Mouse (Mus musculus) forebrain, embryonic 15.5 days (tissue): Measurements from ENCODE around the gene Nyx. TPM values are rescaled to one million over a fixed set of nuclear protein-coding genes. Genes with fewer than 3 reads are reported as not detected.

ENCODE experiments used
- ATAC-seq: fragments of 200-750 bp; cut with Nextera tagmentation; replicated peaks from 2 replicates; pipeline ENCODE4 v1.8.0; 2017; ENCODE audit warnings: mild to moderate bottlenecking, moderate TSS enrichment, moderate library complexity
- H3K27ac ChIP-seq: fragments of 300-500 bp; sonication (generic); replicated peaks from 2 replicates; pipeline ENCODE4 v1.5.1; 2015; ENCODE audit warnings: mild to moderate bottlenecking, inconsistent platforms
- H3K27me3 ChIP-seq: fragments of 300-500 bp; sonication (generic); 2 replicates; pipeline ENCODE4 v1.6.1; 2015; ENCODE audit warnings: inconsistent platforms
- H3K36me3 ChIP-seq: fragments of 300-500 bp; sonication (generic); 2 replicates; pipeline ENCODE4 v1.6.1; 2015; ENCODE audit warnings: mild to moderate bottlenecking, inconsistent platforms
- H3K4me1 ChIP-seq: fragments of 300-500 bp; sonication (generic); 2 replicates; pipeline ENCODE4 v1.6.1; 2015; ENCODE audit warnings: inconsistent platforms
- H3K4me2 ChIP-seq: fragments of 300-500 bp; sonication (generic); replicated peaks from 2 replicates; pipeline ENCODE4 v1.6.1; 2015; ENCODE audit warnings: mild to moderate bottlenecking, inconsistent platforms
- H3K4me3 ChIP-seq: fragments of 300-500 bp; sonication (generic); 2 replicates; pipeline ENCODE4 v1.5.1; 2015; ENCODE audit warnings: mild to moderate bottlenecking, inconsistent platforms
- H3K9ac ChIP-seq: fragments of 300-500 bp; sonication (generic); replicated peaks from 2 replicates; pipeline ENCODE4 v1.6.1; 2015; ENCODE audit warnings: mild to moderate bottlenecking, inconsistent platforms
- H3K9me3 ChIP-seq: fragments of 300-500 bp; sonication (generic); 2 replicates; pipeline ENCODE4 v1.6.1; 2016; ENCODE audit warnings: inconsistent platforms
- WGBS: fragments of 180-500 bp; shearing (Covaris S2); methylation state at CpG from one replicate; pipeline ENCODE4 v1.1.7; 2015; ENCODE audit warnings: mixed read lengths; 5-methylcytosine and 5-hydroxymethylcytosine counted together
- polyA plus RNA-seq: library from polyadenylated mRNA; unstranded; fragments of >200 nt; fragmentation: Nextera tagmentation; extraction: Ambion mirVana; gene quantifications from 2 replicates; pipeline ENCODE4 v1.2.1, GENCODE M21; 2015

Gene Nyx
- polyA plus RNA-seq, 1 experiment from 2014 or later = 0.13 TPM

- ATAC-seq = no peak
- Histone ChIP-seq H3K27ac (no peak overlapping the region), H3K4me1 (no peaks in the 10 kb centered on the region), H3K27me3 (no peaks in the 10 kb centered on the region), H3K4me3 (no peak overlapping the region), H3K4me2 (no peak overlapping the region), H3K9ac (no peak overlapping the region), H3K9me3 (no peaks in the 10 kb centered on the region), H3K36me3 (no peaks in the 10 kb centered on the region)
- 89% methylated on average over 4 of the region's 4 CpGs for WGBS
Observed at GRCm38 (mm10) chrX:13500284-13500683, 34.4 kb downstream of the Nyx start.

- 48% methylated on average over 7 of the region's 7 CpGs for WGBS
- Histone ChIP-seq H3K4me1 (no peaks in the 10 kb centered on the region), H3K27me3 (no peaks in the 10 kb centered on the region), H3K4me2 (peak overlapping the region; percentile 17), H3K9me3 (no peaks in the 10 kb centered on the region), H3K9ac (no peak overlapping the region), H3K4me3 (no peak overlapping the region), H3K27ac (peak overlapping the region; percentile 59), H3K36me3 (no peaks in the 10 kb centered on the region)
- ATAC-seq = 0 out of 2 replicates have a peak, but pooled peaks have one; percentile 43
Observed at GRCm38 (mm10) chrX:13502862-13503375, 37.0 kb downstream of the Nyx start.

- WGBS = 87% methylated on average over 7 of the region's 7 CpGs
- Histone ChIP-seq H3K4me2 (no peak overlapping the region), H3K4me3 (no peak overlapping the region), H3K36me3 (no peaks in the 10 kb centered on the region), H3K9me3 (no peaks in the 10 kb centered on the region), H3K9ac (no peak overlapping the region), H3K27me3 (no peaks in the 10 kb centered on the region), H3K4me1 (no peaks in the 10 kb centered on the region), H3K27ac (no peak overlapping the region)
- ATAC-seq = no peak
Observed at GRCm38 (mm10) chrX:13504389-13504788, 38.5 kb downstream of the Nyx start.

- Histone ChIP-seq H3K27me3 (no peaks in the 10 kb centered on the region), H3K27ac (no peak overlapping the region), H3K4me1 (no peaks in the 10 kb centered on the region), H3K9me3 (no peaks in the 10 kb centered on the region), H3K4me3 (no peak overlapping the region), H3K4me2 (no peak overlapping the region), H3K9ac (no peak overlapping the region), H3K36me3 (no peaks in the 10 kb centered on the region)
- ATAC-seq = no peak
- 49% methylated on average over 2 of the region's 2 CpGs for whole genome bisulfite sequencing
Observed at GRCm38 (mm10) chrX:13506376-13506775, 40.5 kb downstream of the Nyx start.

GRCm38 (mm10) chrX:13513127-13513526, 47.2 kb downstream of the Nyx start:
- H3K9me3 ChIP-seq = no peaks in the 10 kb centered on the region
- WGBS = 70% methylated on average over 2 of the region's 2 CpGs
- H3K27ac ChIP-seq = no peak overlapping the region
- no peak overlapping the region for H3K4me3 ChIP-seq
- no peaks in the 10 kb centered on the region for H3K36me3 ChIP-seq
- H3K4me2 ChIP-seq = no peak overlapping the region
- H3K9ac ChIP-seq = no peak overlapping the region
- ATAC-seq = no peak
- H3K4me1 ChIP-seq = no peaks in the 10 kb centered on the region
- H3K27me3 ChIP-seq = no peaks in the 10 kb centered on the region

GRCm38 (mm10) chrX:13513864-13514263, 48.0 kb downstream of the Nyx start:
- H3K4me1 ChIP-seq = no peaks in the 10 kb centered on the region
- WGBS = 86% methylated on average over 5 of the region's 5 CpGs
- H3K36me3 ChIP-seq = no peaks in the 10 kb centered on the region

GRCm38 (mm10) chrX:13516451-13516850, 50.5 kb downstream of the Nyx start:
- Histone ChIP-seq H3K27me3 (no peaks in the 10 kb centered on the region), H3K27ac (no peak overlapping the region), H3K4me2 (no peak overlapping the region), H3K9me3 (no peaks in the 10 kb centered on the region), H3K4me3 (no peak overlapping the region), H3K9ac (no peak overlapping the region), H3K4me1 (no peaks in the 10 kb centered on the region), H3K36me3 (no peaks in the 10 kb centered on the region)
- WGBS = 92% methylated on average over 6 of the region's 6 CpGs
- ATAC-seq = no peak

More at GRCm38 (mm10) chrX:13513864-13514263, 48.0 kb downstream of the Nyx start:
- H3K27me3 ChIP-seq = no peaks in the 10 kb centered on the region
- no peak for ATAC-seq
- no peak overlapping the region for H3K27ac ChIP-seq
- no peak overlapping the region for H3K9ac ChIP-seq
- no peak overlapping the region for H3K4me2 ChIP-seq
- H3K9me3 ChIP-seq = no peaks in the 10 kb centered on the region
- H3K4me3 ChIP-seq = no peak overlapping the region

GRCm38 (mm10) chrX:13518019-13518418, 52.1 kb downstream of the Nyx start:
- ATAC-seq = no peak
- Histone ChIP-seq H3K4me2 (no peak overlapping the region), H3K27ac (no peak overlapping the region), H3K9ac (no peak overlapping the region), H3K9me3 (no peaks in the 10 kb centered on the region), H3K4me1 (no peaks in the 10 kb centered on the region), H3K36me3 (no peaks in the 10 kb centered on the region), H3K4me3 (no peak overlapping the region), H3K27me3 (no peaks in the 10 kb centered on the region)
- 80% methylated on average over 10 of the region's 10 CpGs for WGBS

GRCm38 (mm10) chrX:13518781-13519407, 53.0 kb downstream of the Nyx start:
- Histone ChIP-seq H3K4me2 (no peak overlapping the region), H3K36me3 (no peaks in the 10 kb centered on the region), H3K9me3 (no peaks in the 10 kb centered on the region), H3K27ac (no peak overlapping the region), H3K9ac (no peak overlapping the region), H3K4me3 (no peak overlapping the region), H3K27me3 (no peaks in the 10 kb centered on the region), H3K4me1 (no peaks in the 10 kb centered on the region)
- 74% methylated on average over 4 of the region's 4 CpGs for WGBS
- ATAC-seq = no peak

- Histone ChIP-seq H3K9me3 (no peaks in the 10 kb centered on the region), H3K4me2 (no peak overlapping the region), H3K4me1 (no peaks in the 10 kb centered on the region), H3K4me3 (no peak overlapping the region), H3K36me3 (0 out of 2 replicates have a peak, but pooled peaks cover 4% of the 10 kb centered on the region), H3K27me3 (no peaks in the 10 kb centered on the region), H3K27ac (no peak overlapping the region), H3K9ac (no peak overlapping the region)
- WGBS = 76% methylated on average over 5 of the region's 5 CpGs
- ATAC-seq = no peak
Observed at GRCm38 (mm10) chrX:13519408-13519783, 53.5 kb downstream of the Nyx start.

- H3K27me3 ChIP-seq = no peaks in the 10 kb centered on the region
- H3K36me3 ChIP-seq = 0 out of 2 replicates have a peak, but pooled peaks cover 4% of the 10 kb centered on the region
- H3K4me2 ChIP-seq = no peak overlapping the region
- H3K4me1 ChIP-seq = no peaks in the 10 kb centered on the region
- H3K27ac ChIP-seq = no peak overlapping the region
- no peak overlapping the region for H3K9ac ChIP-seq
- H3K9me3 ChIP-seq = no peaks in the 10 kb centered on the region
- H3K4me3 ChIP-seq = no peak overlapping the region
- 84% methylated on average over 4 of the region's 4 CpGs for WGBS
- no peak for ATAC-seq
Observed at GRCm38 (mm10) chrX:13520566-13520965, 54.7 kb downstream of the Nyx start.

GRCm38 (mm10) chrX:13521288-13521687, 55.4 kb downstream of the Nyx start:
- no peaks in the 10 kb centered on the region for H3K4me1 ChIP-seq
- peaks cover 4% of the 10 kb centered on the region; the same call in 1 of the 2 replicates for H3K36me3 ChIP-seq
- no peaks in the 10 kb centered on the region for H3K27me3 ChIP-seq
- WGBS = 88% methylated on average over 8 of the region's 8 CpGs
- no peaks in the 10 kb centered on the region for H3K9me3 ChIP-seq
- no peak for ATAC-seq
- H3K27ac ChIP-seq = no peak overlapping the region
- H3K9ac ChIP-seq = no peak overlapping the region
- H3K4me3 ChIP-seq = no peak overlapping the region
- no peak overlapping the region for H3K4me2 ChIP-seq
